ENCODE assay signal across 8 mouse cellular contexts in genomic region chr2:52038558-52038957, GRCm38 (mm10). TPM values are rescaled to one million over a fixed set of nuclear protein-coding genes. Genes with fewer than 3 reads are reported as not detected.
A peak's percentile ranks its signal among the peaks of the same experiment; 100 is the strongest.
DNase-seq lines count a peak whose midpoint lies in the region; ATAC-seq and TF ChIP-seq lines count a peak whose summit lies in the region.

No protein-coding gene starts in this region.

- no peak overlapping the region for H3K27ac ChIP-seq in left cerebral cortex, adult 2 months
- no peak overlapping the region for H3K27ac ChIP-seq in embryonic fibroblast, embryonic 13.5 days (ENCODE audit: insufficient read depth, low read length)
- no peak overlapping the region for H3K27ac ChIP-seq in intestine, embryonic 15.5 days
- no peak overlapping the region for H3K27ac ChIP-seq in neural tube, embryonic 13.5 days (replicated peaks)

- peaks cover 3% of the 10 kb centered on the region for H3K4me1 ChIP-seq in embryonic fibroblast, embryonic 13.5 days (ENCODE audit: control insufficient read depth, insufficient read depth, low read length)
- H3K4me1 ChIP-seq in intestine, embryonic 15.5 days (replicated peaks): no peaks in the 10 kb centered on the region
- H3K4me1 ChIP-seq in neural tube, embryonic 13.5 days (replicated peaks): peaks cover 25% of the 10 kb centered on the region

- no peaks in the 10 kb centered on the region for H3K9me3 ChIP-seq in intestine, embryonic 15.5 days
- H3K9me3 ChIP-seq in neural tube, embryonic 13.5 days: no peaks in the 10 kb centered on the region

- H3K4me2 ChIP-seq in intestine, embryonic 15.5 days (replicated peaks): 0 out of 2 replicates have a peak overlapping the region, but pooled peaks have one; percentile 67
- peak overlapping the region; percentile 72 for H3K4me2 ChIP-seq in neural tube, embryonic 13.5 days

- no peak for ATAC-seq in intestine, embryonic 15.5 days
- ATAC-seq in neural tube, embryonic 13.5 days (ENCODE audit: low read depth): no peak

- intact Hi-C loops in left cerebral cortex, adult 2 months (cut with DNase I): loop anchor here (2.0 kb wide), 1 partner anchor 34 kb away; the partner anchor contains the start of gene Rif1
- intact Hi-C loops in left cerebral cortex, postnatal 10 days (cut with DNase I): loop anchor here (5.0 kb wide), 1 partner anchor 51 kb away; no protein-coding TSS in a partner anchor
- intact Hi-C loops in left cerebral cortex, postnatal 36 days (cut with DNase I): no loop called here

- peak overlapping the region; percentile 38 for H3K4me3 ChIP-seq in left cerebral cortex, adult 2 months
- H3K4me3 ChIP-seq in embryonic fibroblast, embryonic 13.5 days (ENCODE audit: insufficient read depth, low read length): peak overlapping the region; percentile 46
- H3K4me3 ChIP-seq in intestine, embryonic 15.5 days (replicated peaks): no peak overlapping the region
- peak overlapping the region; percentile 44 for H3K4me3 ChIP-seq in neural tube, embryonic 13.5 days

- H3K9ac ChIP-seq in intestine, embryonic 15.5 days: no peak overlapping the region
- peak overlapping the region; percentile 67; the same call in 1 of the 2 replicates for H3K9ac ChIP-seq in neural tube, embryonic 13.5 days

- WGBS in intestine, embryonic 15.5 days: 51% methylated on average over 5 of the region's 5 CpGs
- 33% methylated on average over 5 of the region's 5 CpGs for WGBS in neural tube, embryonic 13.5 days

- no peak for DNase-seq in left cerebral cortex, adult 2 months (ENCODE audit: extremely low spot score in 1 of 2, low spot score in 2 of 2)
- DNase-seq in left cerebral cortex, postnatal 10 days (ENCODE audit: extremely low spot score in 1 of 2, low spot score in 2 of 2): no peak
- DNase-seq in ovary, postnatal 14 days (ENCODE audit: low spot score): no peak
- DNase-seq in left cerebral cortex, postnatal 36 days (ENCODE audit: low spot score in 2 of 2): no peak
- no peak for DNase-seq in lung, postnatal 25 days (ENCODE audit: low spot score)

- no peaks in the 10 kb centered on the region for H3K36me3 ChIP-seq in intestine, embryonic 15.5 days
- no peaks in the 10 kb centered on the region for H3K36me3 ChIP-seq in neural tube, embryonic 13.5 days

- H3K27me3 ChIP-seq in intestine, embryonic 15.5 days (replicated peaks): no peaks in the 10 kb centered on the region
- H3K27me3 ChIP-seq in neural tube, embryonic 13.5 days: no peaks in the 10 kb centered on the region

- TF ChIP-seq CTCF in left cerebral cortex, adult 2 months (IDR thresholded peaks at IDR 0.05): no peak
- no peak for TF ChIP-seq CTCF in embryonic fibroblast, embryonic 13.5 days (IDR thresholded peaks at IDR 0.05; ENCODE audit: borderline replicate concordance, insufficient read depth, low read length)

- no peak for TF ChIP-seq POLR2A in embryonic fibroblast, embryonic 13.5 days (IDR thresholded peaks at IDR 0.05; ENCODE audit: low read depth, low read length)

RNA-seq across cellular contexts. Expression of gene Tnfaip6, which starts 0.7 kb away (rescaled TPM):
- 10 to 100 TPM in 1 of 2 experiments, 1 to 10 TPM in 1; 7.3 to 11.7 TPM for total RNA-seq in left cerebral cortex, adult 2 months (2021)
- total RNA-seq in left cerebral cortex, postnatal 10 days (2021): 1 to 10 TPM in 1 of 2 experiments, under 1 TPM in 1; 0.84 to 1.5 TPM
- 13.0 and 21.6 TPM in 2 replicates for polyA plus RNA-seq in embryonic fibroblast, embryonic 13.5 days (2011; ENCODE audit: insufficient read length, low read depth, missing spikeins)
- 2.5 and 3.6 TPM in 2 replicates for polyA plus RNA-seq in intestine, embryonic 15.5 days (2015; fragmentation: Nextera tagmentation; extraction: Ambion mirVana)
- polyA plus RNA-seq in neural tube, embryonic 13.5 days (2015; fragmentation: Nextera tagmentation; extraction: Ambion mirVana): 7.4 and 12.2 TPM in 2 replicates
- total RNA-seq in left cerebral cortex, postnatal 36 days (2021): 1 to 10 TPM; 6.0 to 8.4 TPM

RNA-seq across cellular contexts. Expression of gene Rif1, which starts 34.1 kb away (rescaled TPM):
- 10 to 100 TPM; 25.7 to 28.5 TPM for total RNA-seq in left cerebral cortex, adult 2 months (2021)
- total RNA-seq in left cerebral cortex, postnatal 10 days (2021): 10 to 100 TPM; 16.2 to 23.2 TPM
- 22.5 and 28.2 TPM in 2 replicates for polyA plus RNA-seq in embryonic fibroblast, embryonic 13.5 days (2011; ENCODE audit: insufficient read length, low read depth, missing spikeins)
- 26.9 and 28.7 TPM in 2 replicates for polyA plus RNA-seq in intestine, embryonic 15.5 days (2015; fragmentation: Nextera tagmentation; extraction: Ambion mirVana)
- 19.8 and 20.2 TPM in 2 replicates for polyA plus RNA-seq in neural tube, embryonic 13.5 days (2015; fragmentation: Nextera tagmentation; extraction: Ambion mirVana)
- 10 to 100 TPM; 21.2 to 32.0 TPM for total RNA-seq in left cerebral cortex, postnatal 36 days (2021)
